Mouse (Mus musculus) B cell, adult 62 days (primary cell): Measurements from ENCODE around the gene A530032D15Rik. TPM values are rescaled to one million over a fixed set of nuclear protein-coding genes. Genes with fewer than 3 reads are reported as not detected.

Source experiments
- total RNA-seq: library from RNA; stranded (reverse); gene quantifications from 4 replicates; pipeline ENCODE4 v1.2.4, GENCODE M21; 2023

Gene A530032D15Rik
- total RNA-seq = 24.7 to 32.0 TPM (median 27.5 TPM) in 4 replicates

GRCm38 (mm10) chr1:85109753-85110152 is at the start of gene A530032D15Rik:
Gene A530032D15Rik, minus strand, starts transcription at chr1:85109853.

GRCm38 (mm10) chr1:85099864-85100263 is 9.8 kb downstream of the A530032D15Rik start, which contains the start of gene Gm10553:
Gene Gm10553, plus strand, starts transcription at chr1:85100164.

Other genes starting within 250 kb of the A530032D15Rik start
- not detected in 4 replicates for gene Slc16a14, start 174.7 kb downstream of the A530032D15Rik start, total RNA-seq
- not detected in 4 replicates for gene Gm10553, start 9.7 kb downstream of the A530032D15Rik start, total RNA-seq
- 66.2 to 82.9 TPM (median 73.8 TPM) in 4 replicates for gene C130026I21Rik, start 160.7 kb upstream of the A530032D15Rik start, total RNA-seq